Mouse (Mus musculus): ENCODE measurements at regions not wholly inside any gene's neighbourhood (a gene's known extent, or its start where the extent isn't known, plus 50 kb on each side); places are given as distances from the start of the nearest gene placed in this dataset.
A peak's percentile ranks its signal among the peaks of the same experiment; 100 is the strongest.

DNA sequence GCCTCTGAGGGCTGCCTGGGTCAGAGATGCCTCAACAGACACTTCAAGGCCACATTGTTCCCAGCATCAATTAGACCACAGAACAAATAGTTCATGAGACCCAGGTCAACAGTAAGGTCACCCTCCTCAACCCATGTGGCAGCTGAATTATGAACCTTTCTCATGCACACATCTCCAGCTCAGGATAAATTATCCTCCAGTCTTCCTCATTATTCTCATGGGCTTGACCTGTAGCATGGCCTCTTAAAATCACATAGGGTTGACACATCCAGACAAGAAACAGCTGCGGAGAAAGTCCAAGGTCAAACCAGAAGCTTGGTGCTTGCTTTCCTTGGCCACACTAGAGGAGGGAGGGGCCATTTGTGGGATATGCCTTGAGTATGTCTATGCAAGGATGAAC is 256.4 kb upstream of the Dynlrb2 start:
- intact Hi-C loops (cut with DNase I; ENCODE audit: low total_unique reads), result no loop called here
- no peak for DNase-seq

DNA sequence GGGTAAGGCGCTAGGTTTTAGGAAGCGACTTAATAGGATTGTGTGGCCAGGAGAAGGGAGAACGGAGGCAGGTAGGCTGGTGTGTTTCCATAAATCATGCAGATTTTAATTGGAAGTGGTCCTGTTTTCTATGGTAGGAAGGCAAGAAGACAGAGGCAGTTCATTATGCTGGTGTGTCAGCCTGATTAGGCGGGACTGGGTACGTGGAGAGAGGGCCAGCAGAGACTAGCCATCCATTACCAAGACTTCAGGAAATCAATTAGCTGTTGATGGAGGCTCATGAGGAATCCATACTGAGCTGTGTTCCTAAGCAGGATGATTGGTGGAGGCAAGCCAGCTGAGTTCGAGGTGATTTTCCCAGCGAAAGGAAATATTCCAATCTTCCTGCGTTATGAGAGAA is 261.3 kb upstream of the Dynlrb2 start:
- intact Hi-C loops (cut with DNase I; ENCODE audit: low total_unique reads), result no loop called here
- no peak for DNase-seq

DNA sequence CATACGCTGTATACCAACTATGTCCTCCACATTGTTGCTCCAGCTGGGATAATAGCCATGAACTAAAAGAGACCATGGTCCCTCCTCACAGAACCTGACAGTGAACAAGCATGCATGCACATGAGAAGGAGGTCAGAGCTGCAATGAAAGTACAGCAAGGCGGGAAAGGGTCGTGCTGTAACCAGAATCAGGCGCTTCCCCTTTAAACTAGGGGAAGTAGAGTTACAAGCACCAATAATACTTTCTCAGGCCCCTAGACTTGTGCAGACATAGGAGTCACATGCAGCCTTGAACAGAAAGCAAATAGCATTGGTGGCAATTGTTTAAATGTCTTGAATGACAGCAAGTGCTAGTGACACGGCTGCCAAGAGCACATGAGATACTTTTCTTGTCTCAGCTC is 261.8 kb upstream of the Dynlrb2 start:
- DNase-seq, result no peak
- intact Hi-C loops (cut with DNase I; ENCODE audit: low total_unique reads), result no loop called here

DNA sequence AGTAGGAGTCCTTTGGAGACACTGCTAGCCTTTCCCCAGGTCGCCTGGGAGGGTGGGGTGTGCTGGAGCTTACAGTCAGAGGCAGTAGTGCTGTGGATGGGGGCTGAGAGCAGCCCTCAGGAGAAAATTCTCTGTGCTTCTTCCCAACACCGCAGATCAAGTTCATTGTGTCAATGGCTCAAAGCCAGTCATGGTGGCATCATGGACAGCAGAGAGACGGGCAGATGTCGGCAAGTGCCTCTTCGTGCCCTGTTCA is 262.9 kb upstream of the Dynlrb2 start:
- intact Hi-C loops (cut with DNase I; ENCODE audit: low total_unique reads), result no loop called here
- DNase-seq, result no peak

- intact Hi-C loops (cut with DNase I; ENCODE audit: low total_unique reads), result no loop called here
- no peak for DNase-seq
Observed at GRCm38 (mm10) chr8:116241146-116241986, 263.4 kb upstream of the Dynlrb2 start.

- intact Hi-C loops (cut with DNase I; ENCODE audit: low total_unique reads), result no loop called here
- DNase-seq, result no peak
Observed at GRCm38 (mm10) chr8:116238670-116239069, 266.1 kb upstream of the Dynlrb2 start.

DNA sequence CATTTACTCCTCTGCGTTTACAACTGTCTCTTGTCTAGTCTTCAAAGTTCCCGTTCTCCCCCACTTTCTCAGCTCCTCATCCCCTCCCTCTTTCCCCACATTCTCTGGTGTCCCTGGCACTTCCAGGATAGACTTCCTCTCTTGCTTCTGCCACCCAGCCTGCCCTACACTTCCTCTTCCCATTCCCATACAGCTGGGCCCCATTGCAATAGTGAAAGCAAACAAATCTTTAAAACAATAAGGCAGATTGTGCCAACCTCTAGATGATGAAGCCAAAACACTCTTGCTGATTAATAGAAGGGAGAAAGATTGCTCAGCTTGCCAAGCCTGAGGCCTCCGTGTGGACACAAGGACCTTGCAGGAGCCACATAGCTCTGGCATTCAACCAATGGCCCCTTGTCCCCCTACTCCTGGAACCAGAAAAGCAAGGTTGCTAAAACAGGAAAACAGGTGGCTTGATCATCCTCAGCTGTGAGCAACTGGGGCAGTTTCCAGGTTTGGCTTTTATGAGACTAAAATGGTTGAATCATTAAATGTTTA is 267.1 kb upstream of the Dynlrb2 start:
- intact Hi-C loops (cut with DNase I; ENCODE audit: low total_unique reads), result no loop called here
- DNase-seq, result no peak

DNA sequence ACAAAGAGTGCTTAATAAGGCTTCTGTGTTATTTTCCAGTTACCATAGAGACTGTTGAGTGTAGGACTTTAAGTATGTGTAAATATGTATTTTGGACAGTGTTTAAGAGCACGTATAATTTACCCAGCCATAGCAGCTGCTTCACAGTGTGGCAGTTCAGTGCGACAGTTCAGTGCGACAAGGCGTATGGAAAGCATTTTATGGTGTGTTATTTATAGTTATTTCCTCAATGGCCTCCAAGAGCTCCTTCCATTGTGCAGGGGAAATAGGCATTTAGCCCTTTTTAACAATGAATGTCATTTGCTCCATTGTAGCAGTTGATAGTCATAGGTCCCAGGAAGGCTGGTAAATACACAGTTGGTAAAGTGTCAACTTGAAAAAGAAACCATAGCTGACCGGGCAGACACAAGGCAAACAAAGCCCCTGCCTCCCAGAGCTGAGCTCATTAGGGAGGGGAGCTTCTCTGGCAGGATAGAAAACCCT is 275.1 kb upstream of the Dynlrb2 start:
- no peak for DNase-seq

GRCm38 (mm10) chr8:116227003-116227402 is 277.8 kb upstream of the Dynlrb2 start:
- intact Hi-C loops (cut with DNase I; ENCODE audit: low total_unique reads), result no loop called here
- DNase-seq, result no peak

More for the DNA sequence above, 275.1 kb upstream of the Dynlrb2 start:
- intact Hi-C loops (cut with DNase I; ENCODE audit: low total_unique reads), result no loop called here

- no peak for DNase-seq
- intact Hi-C loops (cut with DNase I; ENCODE audit: low total_unique reads), result no loop called here
Observed at GRCm38 (mm10) chr8:116223235-116223634, 281.5 kb upstream of the Dynlrb2 start.

DNA sequence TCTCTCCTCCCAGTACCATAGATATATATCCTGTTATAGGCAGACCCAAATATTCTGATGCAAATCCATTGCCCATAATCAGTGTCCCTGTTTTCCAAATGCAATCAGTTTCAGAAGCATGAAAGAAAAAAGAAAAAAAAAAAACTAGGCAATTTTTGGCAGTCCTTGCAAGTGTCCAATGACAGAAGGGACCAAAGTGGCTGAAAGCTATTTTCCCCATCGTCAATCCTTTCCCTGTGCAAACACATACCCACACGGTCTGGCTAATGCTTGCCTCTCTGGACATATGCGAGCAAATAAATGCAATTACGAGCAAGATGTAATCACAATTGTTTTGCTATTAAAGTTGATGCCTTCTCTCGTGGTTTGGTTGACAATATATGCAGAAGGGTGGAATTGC is 288.9 kb upstream of the Dynlrb2 start:
- intact Hi-C loops (cut with DNase I; ENCODE audit: low total_unique reads), result no loop called here
- DNase-seq, result no peak

GRCm38 (mm10) chr8:116215286-116215860 is 289.4 kb upstream of the Dynlrb2 start:
- no peak for DNase-seq
- intact Hi-C loops (cut with DNase I; ENCODE audit: low total_unique reads), result no loop called here

- DNase-seq, result no peak
- intact Hi-C loops (cut with DNase I; ENCODE audit: low total_unique reads), result no loop called here
Observed at GRCm38 (mm10) chr8:116203631-116204030, 301.1 kb upstream of the Dynlrb2 start.

DNA sequence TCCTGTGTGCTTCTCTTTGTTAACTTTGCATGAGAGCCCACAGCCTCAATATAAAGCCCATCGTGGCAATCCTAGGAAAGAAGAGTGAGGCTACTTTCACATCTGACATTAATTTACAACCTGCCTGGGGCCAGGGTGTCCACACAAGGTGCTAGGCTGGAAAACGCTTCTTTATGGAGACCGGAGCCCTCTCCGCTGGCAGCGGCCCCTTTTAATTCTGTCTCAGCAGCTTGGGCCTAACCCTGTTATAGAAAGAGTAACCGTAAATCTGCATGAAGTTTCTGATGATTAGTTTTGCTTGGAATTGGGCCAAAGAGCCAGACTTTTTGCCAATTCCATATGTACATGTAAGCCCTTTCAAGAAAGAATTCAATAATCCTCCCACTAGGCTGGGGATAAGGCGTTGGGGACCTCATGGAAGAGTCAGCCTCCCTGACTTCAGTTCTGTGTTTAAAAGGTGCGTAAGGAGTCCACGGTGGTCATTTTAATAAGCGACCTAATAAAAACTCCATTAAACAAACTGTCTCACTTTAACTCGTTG is 304.2 kb upstream of the Dynlrb2 start:
- intact Hi-C loops (cut with DNase I; ENCODE audit: low total_unique reads), result no loop called here
- no peak for DNase-seq

- intact Hi-C loops (cut with DNase I; ENCODE audit: low total_unique reads), result no loop called here
- DNase-seq, result no peak
Observed at GRCm38 (mm10) chr8:116196623-116197184, 308.1 kb upstream of the Dynlrb2 start.

DNA sequence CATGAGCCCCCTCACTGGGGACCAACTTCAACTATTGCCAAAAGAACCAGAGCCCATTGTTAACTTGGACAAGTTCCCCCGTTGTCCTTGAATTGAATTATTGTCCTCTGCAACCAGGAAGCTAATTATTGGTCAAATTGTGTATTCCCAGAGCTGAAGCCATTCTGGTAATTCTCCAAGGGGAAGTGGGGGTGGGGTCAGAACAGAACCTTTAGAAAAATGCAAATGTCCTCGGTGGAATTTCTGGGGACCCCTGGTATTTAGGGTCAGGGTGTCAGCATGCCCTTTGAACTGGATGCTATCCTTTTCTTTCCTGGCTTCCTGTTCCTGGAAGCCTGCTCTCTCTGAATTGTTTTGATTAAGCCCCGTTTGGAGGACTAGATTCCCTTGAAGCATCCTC is 312.7 kb upstream of the Dynlrb2 start:
- intact Hi-C loops (cut with DNase I; ENCODE audit: low total_unique reads), result no loop called here
- no peak for DNase-seq

DNA sequence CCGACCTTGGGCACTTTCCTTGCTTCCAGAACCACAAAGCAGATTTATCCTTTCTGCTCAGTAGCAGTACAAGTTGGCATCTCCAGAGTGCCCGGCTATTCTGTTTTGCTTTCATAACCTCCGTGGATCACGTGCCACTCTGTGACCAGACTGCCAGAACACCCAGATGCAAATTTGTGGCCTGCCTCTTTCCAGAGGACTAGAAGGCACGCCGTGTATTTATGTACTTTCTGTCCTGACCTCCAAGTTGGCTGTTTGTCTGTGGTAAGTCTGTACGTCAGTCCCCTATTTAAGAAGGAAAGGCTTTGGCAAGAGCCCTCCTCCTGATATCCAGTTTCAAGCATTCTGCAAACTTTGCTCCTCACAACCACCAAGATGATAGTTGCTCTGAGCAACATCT is 319.6 kb upstream of the Dynlrb2 start:
- intact Hi-C loops (cut with DNase I; ENCODE audit: low total_unique reads), result no loop called here

DNA sequence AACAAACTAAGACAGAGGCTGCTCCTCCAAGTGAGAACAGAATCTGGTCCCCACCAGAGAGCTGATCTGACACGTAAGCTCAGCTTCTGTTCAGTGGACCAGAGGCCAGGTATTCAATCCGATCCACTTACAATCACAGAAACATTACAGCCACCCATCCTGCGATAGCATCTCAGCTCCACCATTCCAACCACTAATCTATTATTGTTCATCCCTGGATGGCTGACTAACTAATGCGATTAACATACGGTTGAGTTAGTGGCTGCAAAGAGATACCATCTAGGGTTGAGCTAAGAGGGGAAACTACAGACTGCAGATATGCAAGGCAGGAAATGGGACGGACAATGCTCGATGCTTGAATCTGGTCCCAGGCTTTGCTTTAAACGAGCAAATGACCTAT is 320.5 kb upstream of the Dynlrb2 start:
- DNase-seq, result no peak
- intact Hi-C loops (cut with DNase I; ENCODE audit: low total_unique reads), result no loop called here

More for the DNA sequence above, 319.6 kb upstream of the Dynlrb2 start:
- DNase-seq, result no peak

DNA sequence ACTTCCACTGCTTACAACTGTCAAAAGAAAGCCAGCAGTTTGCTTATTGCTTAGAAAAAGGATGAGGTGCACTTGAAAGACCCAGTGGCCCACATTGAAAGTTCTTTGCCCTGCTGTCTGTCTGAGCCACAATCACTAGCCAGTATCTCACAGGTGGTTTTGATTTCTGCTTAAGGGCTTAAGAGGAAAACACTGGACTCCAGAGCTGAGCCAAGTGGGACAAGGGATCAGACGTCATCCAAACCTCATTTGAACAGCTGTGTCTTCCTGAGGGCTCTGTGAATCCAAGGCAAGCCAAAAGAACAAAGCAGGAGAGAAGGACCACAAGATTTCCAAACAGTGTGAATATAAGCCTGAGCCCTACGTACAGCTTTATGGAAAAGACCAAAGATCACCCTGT is 326.8 kb upstream of the Dynlrb2 start:
- intact Hi-C loops (cut with DNase I; ENCODE audit: low total_unique reads), result no loop called here
- peak; percentile 12 for DNase-seq

DNA sequence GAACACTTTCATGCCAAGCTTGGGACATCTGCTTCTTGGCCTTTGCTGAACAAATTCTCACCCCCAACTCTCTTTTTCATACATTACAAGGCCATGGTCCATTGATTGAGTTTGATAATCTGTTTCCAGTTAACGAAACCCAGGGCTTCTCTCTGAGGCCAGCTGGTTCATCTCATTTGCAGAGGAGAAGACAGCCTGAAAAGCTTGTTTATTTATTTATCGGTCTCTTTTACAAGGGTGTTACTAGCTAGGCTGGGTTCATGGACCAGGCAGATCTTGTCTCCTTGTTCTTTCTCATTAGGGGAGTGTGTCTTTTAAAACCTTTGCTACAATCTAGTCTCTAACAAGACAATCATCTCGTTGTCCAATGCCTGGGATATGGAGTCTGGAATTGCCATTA is 329.9 kb upstream of the Dynlrb2 start:
- DNase-seq, result no peak
- intact Hi-C loops (cut with DNase I; ENCODE audit: low total_unique reads), result no loop called here

DNA sequence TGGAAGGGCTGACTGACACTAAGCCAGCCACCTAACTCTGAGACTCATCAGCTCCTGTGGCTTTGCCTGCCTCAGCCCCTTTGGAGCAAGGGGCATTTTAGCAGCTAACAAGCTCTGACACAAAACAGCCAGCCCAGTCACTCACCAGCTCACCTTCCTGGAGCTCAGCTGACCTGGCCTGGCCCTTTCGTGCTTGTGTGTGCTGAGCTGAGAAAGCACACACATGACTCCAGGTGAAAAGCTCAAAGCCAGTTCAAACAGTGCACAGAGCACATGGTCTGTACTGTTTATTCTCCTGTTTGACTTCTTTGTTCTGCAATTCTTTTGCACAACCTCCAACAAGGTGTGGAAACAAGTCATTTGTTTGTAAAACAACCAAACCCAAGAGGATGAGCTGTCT is 330.8 kb upstream of the Dynlrb2 start:
- DNase-seq, result no peak
- intact Hi-C loops (cut with DNase I; ENCODE audit: low total_unique reads), result no loop called here
